Mouse (Mus musculus) lung, adult 2 months (tissue): ENCODE results near the gene Dscam.

Experiments used
- CTCF ChIP-seq: fragments of 200-500 bp; IDR thresholded peaks from 2 replicates; pipeline ENCODE4 v1.5.1; 2011; ENCODE audit warnings: mild to moderate bottlenecking, low read length, control low read depth; ENCODE audit not compliant: insufficient read depth
- POLR2A ChIP-seq: fragments of 200-500 bp; IDR thresholded peaks from 2 replicates; pipeline ENCODE4 v1.6.1; 2011; ENCODE audit warnings: low read depth, mild to moderate bottlenecking, control low read depth, low read length, borderline replicate concordance; ENCODE audit errors: extremely low read depth

GRCm38 (mm10) chr16:96926977-96927376 lies 243.6 kb downstream of the Dscam start:
- no peak for TF ChIP-seq POLR2A
- TF ChIP-seq CTCF = no peak
